Mouse (Mus musculus): ENCODE measurements at regions not wholly inside any gene's neighbourhood (a gene's known extent, or its start where the extent isn't known, plus 50 kb on each side); places are given as distances from the start of the nearest gene placed in this dataset.
A peak's percentile ranks its signal among the peaks of the same experiment; 100 is the strongest.

DNA sequence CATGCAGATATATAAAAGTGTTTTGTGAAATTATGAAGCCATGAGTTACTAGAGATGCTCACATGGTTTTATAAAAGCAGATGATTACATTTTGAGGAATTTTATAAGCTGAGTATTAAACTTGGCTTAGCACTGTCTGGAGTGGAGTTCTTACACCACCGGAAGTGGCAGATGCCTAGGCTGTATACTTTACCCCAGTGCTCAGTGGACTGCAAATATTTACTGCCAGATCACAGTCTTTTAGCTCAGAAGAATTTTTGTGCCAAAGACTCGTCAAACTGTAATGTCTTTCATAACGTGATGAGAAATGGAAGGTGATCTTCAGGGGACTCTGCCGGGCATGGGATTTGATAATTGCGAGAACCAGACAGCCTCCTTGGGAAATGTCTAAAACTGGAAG lies 136.1 kb upstream of the 9330182O14Rik start:
- H3K9ac ChIP-seq (ENCODE audit: low read depth, low read length): no peak overlapping the region
- H3K4me1 ChIP-seq (ENCODE audit: control insufficient read depth, insufficient read depth, low read length): peaks cover 2% of the 10 kb centered on the region; the same call in 1 of the 2 replicates
- no peak overlapping the region for H3K4me3 ChIP-seq (ENCODE audit: insufficient read depth, low read depth, low read length)
- DNase-seq (ENCODE audit: extremely low read depth, low read depth, low spot score): peak; percentile 82
- no peaks in the 10 kb centered on the region for H3K27me3 ChIP-seq (ENCODE audit: control insufficient read depth, insufficient read depth, low read length)
- H3K79me2 ChIP-seq (ENCODE audit: control insufficient read depth, insufficient read depth, low read length): no peaks in the 10 kb centered on the region
- no peaks in the 10 kb centered on the region for H3K36me3 ChIP-seq (ENCODE audit: control insufficient read depth, insufficient read depth, low read length)
- 24% methylated on average over 5 of the region's 5 CpGs for WGBS
- H3K27ac ChIP-seq (replicated peaks; ENCODE audit: insufficient read depth, low read depth, low read length): no peak overlapping the region
- TF ChIP-seq POLR2A (IDR thresholded peaks at IDR 0.05; ENCODE audit: extremely low read depth, insufficient read depth, low read length) (no peak), CTCF (IDR thresholded peaks at IDR 0.05; ENCODE audit: low read depth, low read length) (no peak)

GRCm38 (mm10) chr15:40000022-40000421 lies 134.1 kb upstream of the 9330182O14Rik start:
- TF ChIP-seq CTCF (IDR thresholded peaks at IDR 0.05; ENCODE audit: low read depth, low read length) (no peak), POLR2A (IDR thresholded peaks at IDR 0.05; ENCODE audit: extremely low read depth, insufficient read depth, low read length) (no peak)
- no peak for DNase-seq (ENCODE audit: extremely low read depth, low read depth, low spot score)
- H3K4me1 ChIP-seq (ENCODE audit: control insufficient read depth, insufficient read depth, low read length): peaks cover 2% of the 10 kb centered on the region; the same call in 1 of the 2 replicates
- no peak overlapping the region for H3K9ac ChIP-seq (ENCODE audit: low read depth, low read length)
- H3K27ac ChIP-seq (replicated peaks; ENCODE audit: insufficient read depth, low read depth, low read length): no peak overlapping the region
- H3K27me3 ChIP-seq (ENCODE audit: control insufficient read depth, insufficient read depth, low read length): no peaks in the 10 kb centered on the region
- no peaks in the 10 kb centered on the region for H3K79me2 ChIP-seq (ENCODE audit: control insufficient read depth, insufficient read depth, low read length)
- H3K36me3 ChIP-seq (ENCODE audit: control insufficient read depth, insufficient read depth, low read length): no peaks in the 10 kb centered on the region
- H3K4me3 ChIP-seq (ENCODE audit: insufficient read depth, low read depth, low read length): no peak overlapping the region
- WGBS: 86% methylated on average over 5 of the region's 5 CpGs

DNA sequence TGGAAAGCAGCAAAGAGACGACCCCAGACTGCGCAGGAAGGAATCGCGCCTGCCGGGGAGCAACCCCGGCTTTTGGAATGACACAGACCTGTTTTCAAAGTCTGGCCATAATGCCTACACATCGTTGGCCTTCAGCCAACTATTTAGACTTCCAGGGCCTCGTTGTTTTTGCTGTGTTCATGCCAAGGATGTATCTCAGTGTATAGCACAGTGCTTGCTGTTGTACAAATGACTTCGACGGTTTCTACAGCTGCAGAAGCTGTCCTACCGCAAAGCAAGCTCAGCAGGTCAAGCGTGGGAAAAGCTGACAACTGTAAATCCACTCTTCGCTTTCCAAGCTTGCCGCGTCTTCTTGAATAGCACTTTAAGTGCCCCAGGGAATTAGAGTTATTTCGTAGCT lies 129.1 kb upstream of the 9330182O14Rik start:
- TF ChIP-seq POLR2A (IDR thresholded peaks at IDR 0.05; ENCODE audit: extremely low read depth, insufficient read depth, low read length): no peak
- TF ChIP-seq CTCF (IDR thresholded peaks at IDR 0.05; ENCODE audit: low read depth, low read length): no peak
- no peak overlapping the region for H3K4me3 ChIP-seq (ENCODE audit: insufficient read depth, low read depth, low read length)
- no peaks in the 10 kb centered on the region for H3K27me3 ChIP-seq (ENCODE audit: control insufficient read depth, insufficient read depth, low read length)
- no peaks in the 10 kb centered on the region for H3K36me3 ChIP-seq (ENCODE audit: control insufficient read depth, insufficient read depth, low read length)
- no peaks in the 10 kb centered on the region for H3K79me2 ChIP-seq (ENCODE audit: control insufficient read depth, insufficient read depth, low read length)
- H3K27ac ChIP-seq (replicated peaks; ENCODE audit: insufficient read depth, low read depth, low read length): no peak overlapping the region
- no peak for DNase-seq (ENCODE audit: extremely low read depth, low read depth, low spot score)
- no peaks in the 10 kb centered on the region for H3K4me1 ChIP-seq (ENCODE audit: control insufficient read depth, insufficient read depth, low read length)
- 88% methylated on average over 16 of the region's 16 CpGs for whole genome bisulfite sequencing
- no peak overlapping the region for H3K9ac ChIP-seq (ENCODE audit: low read depth, low read length)

DNA sequence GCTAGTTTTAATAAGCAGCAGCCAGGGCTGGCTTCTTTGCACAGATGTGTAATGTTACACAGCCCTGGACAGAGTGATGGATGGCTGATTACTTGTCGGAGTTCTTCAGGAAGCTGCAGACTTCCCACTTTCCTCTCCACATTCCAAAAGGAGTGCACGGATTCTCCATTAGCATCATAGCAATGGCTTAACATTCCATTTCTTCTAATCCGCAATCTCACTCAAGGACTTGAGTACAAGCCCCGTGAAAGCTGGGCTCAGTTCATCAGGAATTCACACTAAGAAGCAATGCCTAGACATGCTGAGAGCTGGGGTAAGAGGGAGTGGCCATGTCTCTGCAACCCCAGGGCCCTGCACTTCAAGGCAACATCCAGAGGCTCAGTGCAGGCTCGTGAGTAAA lies 126.3 kb upstream of the 9330182O14Rik start:
- no peak overlapping the region for H3K9ac ChIP-seq (ENCODE audit: low read depth, low read length)
- H3K27ac ChIP-seq (replicated peaks; ENCODE audit: insufficient read depth, low read depth, low read length): no peak overlapping the region
- H3K27me3 ChIP-seq (ENCODE audit: control insufficient read depth, insufficient read depth, low read length): no peaks in the 10 kb centered on the region
- no peak overlapping the region for H3K4me3 ChIP-seq (ENCODE audit: insufficient read depth, low read depth, low read length)
- TF ChIP-seq POLR2A (IDR thresholded peaks at IDR 0.05; ENCODE audit: extremely low read depth, insufficient read depth, low read length) (no peak), CTCF (IDR thresholded peaks at IDR 0.05; ENCODE audit: low read depth, low read length) (no peak)
- 53% methylated on average over 5 of the region's 5 CpGs for WGBS
- H3K36me3 ChIP-seq (ENCODE audit: control insufficient read depth, insufficient read depth, low read length): no peaks in the 10 kb centered on the region
- no peaks in the 10 kb centered on the region for H3K4me1 ChIP-seq (ENCODE audit: control insufficient read depth, insufficient read depth, low read length)
- no peaks in the 10 kb centered on the region for H3K79me2 ChIP-seq (ENCODE audit: control insufficient read depth, insufficient read depth, low read length)
- no peak for DNase-seq (ENCODE audit: extremely low read depth, low read depth, low spot score)

DNA sequence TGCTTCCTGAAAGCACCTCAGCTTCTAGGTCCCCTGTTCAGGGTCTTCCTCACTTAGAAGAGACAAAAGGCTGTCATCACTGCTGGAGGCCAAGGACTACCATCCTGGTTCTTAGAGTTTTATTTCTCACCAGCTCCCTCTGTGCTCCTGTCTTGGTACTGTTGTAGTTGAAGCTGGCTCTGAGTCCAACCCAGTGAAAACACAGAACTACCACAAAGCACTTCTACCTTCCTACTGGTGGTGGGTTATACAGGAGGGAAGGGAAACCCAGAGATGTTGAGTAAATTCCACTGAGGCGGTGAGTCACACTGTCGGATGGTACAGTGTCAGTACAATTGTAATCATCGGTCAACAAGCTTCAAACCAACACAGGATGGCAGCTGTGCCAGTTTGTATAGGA lies 120.3 kb upstream of the 9330182O14Rik start:
- 88% methylated on average over 3 of the region's 3 CpGs for whole genome bisulfite sequencing
- Histone ChIP-seq H3K27me3 (ENCODE audit: control insufficient read depth, insufficient read depth, low read length) (no peaks in the 10 kb centered on the region), H3K36me3 (ENCODE audit: control insufficient read depth, insufficient read depth, low read length) (no peaks in the 10 kb centered on the region), H3K79me2 (ENCODE audit: control insufficient read depth, insufficient read depth, low read length) (no peaks in the 10 kb centered on the region), H3K27ac (replicated peaks; ENCODE audit: insufficient read depth, low read depth, low read length) (no peak overlapping the region), H3K4me3 (ENCODE audit: insufficient read depth, low read depth, low read length) (no peak overlapping the region), H3K4me1 (ENCODE audit: control insufficient read depth, insufficient read depth, low read length) (peaks cover 2% of the 10 kb centered on the region; the same call in 1 of the 2 replicates), H3K9ac (ENCODE audit: low read depth, low read length) (no peak overlapping the region)
- no peak for TF ChIP-seq POLR2A (IDR thresholded peaks at IDR 0.05; ENCODE audit: extremely low read depth, insufficient read depth, low read length)
- TF ChIP-seq CTCF (IDR thresholded peaks at IDR 0.05; ENCODE audit: low read depth, low read length): no peak
- no peak for DNase-seq (ENCODE audit: extremely low read depth, low read depth, low spot score)

DNA sequence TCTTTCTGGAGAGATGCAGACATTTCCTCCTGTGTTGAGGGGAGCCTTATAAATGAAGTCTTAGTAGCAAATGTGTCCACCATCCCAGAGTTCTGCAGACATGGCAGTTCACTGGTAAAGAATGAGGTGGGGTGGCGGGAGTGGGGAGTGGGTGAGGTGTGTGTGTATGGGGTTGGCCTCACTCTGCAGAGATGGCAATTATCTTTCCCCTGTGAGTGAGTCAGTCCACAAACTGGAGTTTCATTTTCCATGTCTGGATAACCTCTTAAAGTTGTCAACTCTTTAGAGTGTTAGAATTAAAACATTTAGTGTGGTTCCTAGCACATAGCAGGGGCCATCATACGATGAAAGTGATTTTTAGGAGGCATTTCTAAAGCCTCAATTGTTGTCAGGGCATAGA lies 117.1 kb upstream of the 9330182O14Rik start:
- H3K27ac ChIP-seq (replicated peaks; ENCODE audit: insufficient read depth, low read depth, low read length): no peak overlapping the region
- DNase-seq (ENCODE audit: extremely low read depth, low read depth, low spot score): no peak
- no peaks in the 10 kb centered on the region for H3K79me2 ChIP-seq (ENCODE audit: control insufficient read depth, insufficient read depth, low read length)
- no peak for TF ChIP-seq POLR2A (IDR thresholded peaks at IDR 0.05; ENCODE audit: extremely low read depth, insufficient read depth, low read length)
- no peak for TF ChIP-seq CTCF (IDR thresholded peaks at IDR 0.05; ENCODE audit: low read depth, low read length)
- H3K36me3 ChIP-seq (ENCODE audit: control insufficient read depth, insufficient read depth, low read length): no peaks in the 10 kb centered on the region
- peaks cover 3% of the 10 kb centered on the region; the same call in 1 of the 2 replicates for H3K4me1 ChIP-seq (ENCODE audit: control insufficient read depth, insufficient read depth, low read length)
- H3K9ac ChIP-seq (ENCODE audit: low read depth, low read length): no peak overlapping the region
- H3K4me3 ChIP-seq (ENCODE audit: insufficient read depth, low read depth, low read length): no peak overlapping the region
- WGBS: 96% methylated on average over 2 of the region's 2 CpGs
- no peaks in the 10 kb centered on the region for H3K27me3 ChIP-seq (ENCODE audit: control insufficient read depth, insufficient read depth, low read length)

All from liver, adult 2 months (tissue).